Mouse (Mus musculus) layer of hippocampus, adult 18-20 months (tissue): ENCODE measurements around the gene Ccdc188. TPM values are rescaled to one million over a fixed set of nuclear protein-coding genes. Genes with fewer than 3 reads are reported as not detected.
"Not testable (repeated sequence)": the region's sequence is repeated elsewhere in the genome, so short reads cannot be mapped to it uniquely, and the experiment has no call there.

Source experiments
- DNase-seq, 2 experiments: peaks; one replicate each; pipeline ENCODE4 v3.0.0; 2022; ENCODE audit warnings: low spot score in 2 of 2
- long read RNA-seq: library from polyadenylated mRNA; stranded (forward); transcript quantifications from one replicate; pipeline ENCODE4 v2.0.0, GENCODE M21; 2021
- total RNA-seq, 2 experiments: library from RNA; stranded (reverse); gene quantifications; 2 replicates each; pipeline ENCODE4 v1.2.3; 2021

The Ccdc188 gene
- total RNA-seq, result not detected
- long read RNA-seq, result 0 reads

DNA sequence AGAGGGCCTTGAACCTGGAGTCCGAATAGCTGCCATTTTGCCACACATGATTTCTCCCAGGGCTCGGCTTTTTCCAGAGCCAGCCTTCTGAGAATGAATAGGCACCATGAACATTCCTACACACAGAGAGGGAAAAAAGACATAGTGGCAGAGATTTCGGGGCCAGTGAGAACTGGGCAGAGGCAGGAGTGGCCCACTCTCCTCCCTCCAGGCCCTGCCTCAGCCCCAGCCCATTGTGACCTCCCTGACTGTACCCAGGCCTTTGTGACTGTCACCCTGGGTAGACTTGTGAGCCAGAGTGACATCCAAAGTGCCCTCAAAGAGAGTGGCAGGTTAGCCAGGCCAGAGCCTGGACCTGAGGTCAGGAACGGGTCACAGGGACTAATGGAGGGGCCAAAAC is at the start of gene Ccdc188:
TSS of gene Ccdc188 (plus strand) at position 301 of the 400 bp plus-strand sequence.
- DNase-seq, result no peak

DNA sequence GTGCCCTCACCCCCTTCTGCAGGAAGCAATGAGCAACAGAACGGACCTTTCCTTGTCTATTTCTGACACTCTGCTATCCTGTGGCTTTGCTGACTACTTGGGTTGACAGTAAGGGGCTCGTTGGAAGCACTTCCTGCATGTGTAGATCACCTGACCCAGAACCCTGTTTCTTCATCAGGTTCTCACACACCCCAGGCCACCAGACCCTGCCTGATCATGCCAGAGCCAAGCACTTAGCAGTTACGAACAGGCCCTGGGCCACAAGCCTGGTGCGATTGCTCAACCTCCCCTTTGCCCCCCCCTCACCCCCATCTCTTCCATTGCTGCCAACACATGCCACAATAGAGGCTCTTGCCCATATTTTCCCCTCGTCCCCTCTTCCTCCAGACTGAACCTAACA is 48.5 kb upstream of the Ccdc188 start:
- no peak for DNase-seq

DNA sequence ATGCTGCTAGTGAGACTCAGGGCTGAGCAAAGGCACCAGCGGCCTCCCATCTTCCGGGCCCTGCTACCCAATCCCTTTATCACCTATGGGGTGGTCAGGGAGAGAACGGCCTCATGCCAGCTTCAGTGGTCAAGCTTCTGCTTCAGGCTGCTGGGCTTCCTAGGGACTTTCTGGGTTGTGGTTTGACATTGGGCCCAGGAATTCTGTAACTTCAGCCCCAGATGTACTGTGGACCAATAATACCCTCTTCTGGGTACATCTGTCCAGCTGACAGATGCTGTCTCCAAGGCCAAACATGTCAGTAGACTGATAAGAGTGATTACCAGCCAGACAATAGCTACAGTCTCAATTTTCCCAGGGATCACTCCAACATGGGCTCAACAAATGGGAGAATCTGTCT is 47.9 kb upstream of the Ccdc188 start:
- DNase-seq, result no peak

GRCm38 (mm10) chr16:18172266-18172855 is 45.3 kb upstream of the Ccdc188 start:
- DNase-seq, result peak; percentile 72 to 87

DNA sequence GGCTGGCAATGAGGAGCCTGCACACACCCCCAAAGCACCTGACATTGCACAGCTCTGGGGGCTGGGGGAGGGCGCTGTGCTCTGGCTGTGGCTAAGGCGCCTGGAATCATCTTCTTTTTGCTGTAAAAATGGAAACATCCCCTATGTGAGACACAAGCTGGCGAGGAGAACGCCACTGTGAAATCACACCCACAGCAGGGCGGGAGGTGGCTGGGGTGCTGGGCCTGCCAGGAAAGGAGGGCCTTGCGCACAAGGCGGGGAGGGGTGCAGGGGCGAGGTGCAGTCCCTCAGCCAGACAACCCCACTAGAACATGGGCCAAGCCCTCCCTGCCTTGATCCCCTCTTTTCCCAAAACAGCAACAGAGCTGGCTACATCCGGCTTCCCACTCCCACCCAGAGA is 44.4 kb upstream of the Ccdc188 start:
- peak; percentile 76 to 84 for DNase-seq

DNA sequence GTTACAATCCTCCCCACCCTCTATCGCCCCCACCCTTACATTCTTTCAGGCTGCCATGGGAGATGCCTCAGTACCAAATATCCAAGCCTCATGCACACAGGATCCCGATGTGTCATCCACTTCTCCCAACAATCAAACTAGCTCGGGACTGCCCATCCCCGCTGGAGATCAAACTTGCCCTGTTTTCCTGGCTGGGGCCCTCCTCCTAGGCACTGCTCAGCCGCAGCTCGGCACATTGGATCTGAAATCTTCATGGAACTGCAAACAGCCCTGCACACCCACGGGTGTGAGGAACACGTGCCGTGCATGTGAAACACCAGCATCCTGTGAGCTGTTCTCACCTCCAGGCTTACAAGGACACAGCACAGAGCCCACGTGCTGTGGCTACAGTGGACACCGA is 43.9 kb upstream of the Ccdc188 start:
- peak; percentile 43 to 56 for DNase-seq

DNA sequence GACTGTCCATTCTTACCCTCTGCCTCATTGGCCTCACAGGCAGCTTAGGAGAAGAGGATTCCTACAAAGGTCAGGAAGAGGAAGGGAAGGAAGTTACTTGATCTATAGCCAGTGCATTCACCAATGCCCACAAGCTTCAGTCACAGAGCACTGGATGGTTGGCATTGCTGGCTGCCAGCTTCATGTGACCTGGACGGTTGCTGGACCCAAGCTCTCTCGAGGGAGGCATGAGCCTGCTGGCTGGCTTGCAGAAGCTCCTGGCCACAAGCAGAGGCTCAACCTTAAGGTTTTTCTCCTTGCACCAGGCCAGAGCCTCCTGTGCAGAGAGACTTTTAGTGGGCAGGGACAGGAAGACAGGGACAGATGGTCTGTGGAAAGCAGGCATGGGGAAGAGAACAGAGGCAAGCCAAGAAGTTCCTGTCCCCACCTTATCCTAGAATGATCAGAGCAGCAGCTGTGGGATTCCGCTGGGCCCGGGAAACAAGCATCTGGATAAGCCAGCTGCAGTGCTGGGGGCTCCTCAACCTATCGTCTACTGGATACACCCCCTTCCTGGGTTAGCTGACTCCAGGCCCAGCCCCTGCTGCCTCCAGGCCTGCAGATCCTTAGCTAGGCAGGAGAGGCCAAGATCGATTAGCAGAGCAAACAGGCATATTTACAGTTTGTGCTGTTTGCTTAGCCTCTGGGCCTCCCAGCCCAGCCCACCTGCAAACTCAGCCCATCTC is 41.7 kb upstream of the Ccdc188 start:
- no peak for DNase-seq

DNA sequence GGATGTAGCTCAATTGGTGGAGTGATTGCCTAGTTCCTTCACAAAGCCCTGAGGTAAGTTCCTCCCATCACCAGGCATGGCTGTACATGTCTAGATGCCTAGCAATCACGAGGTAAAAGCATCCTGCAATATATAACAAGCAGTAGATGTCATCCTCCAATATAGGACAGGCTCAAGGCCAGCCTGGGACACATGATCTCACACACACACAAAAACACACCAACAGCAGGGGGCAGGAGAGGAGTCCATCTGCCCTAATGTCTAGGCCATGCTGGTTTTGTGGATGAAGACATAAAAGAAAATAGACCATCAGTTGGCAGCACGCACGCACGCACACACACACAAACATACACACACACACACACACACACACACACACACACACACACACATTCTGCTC is 40.9 kb upstream of the Ccdc188 start:
- no peak for DNase-seq

- DNase-seq, result no peak
Observed at GRCm38 (mm10) chr16:18179591-18179990, 38.1 kb upstream of the Ccdc188 start.

GRCm38 (mm10) chr16:18181398-18181797 is 36.3 kb upstream of the Ccdc188 start:
- DNase-seq, result no peak

GRCm38 (mm10) chr16:18182766-18183165 is 34.9 kb upstream of the Ccdc188 start:
- DNase-seq, result no peak

- DNase-seq, result no peak
Observed at GRCm38 (mm10) chr16:18185715-18186449, 31.8 kb upstream of the Ccdc188 start.

DNA sequence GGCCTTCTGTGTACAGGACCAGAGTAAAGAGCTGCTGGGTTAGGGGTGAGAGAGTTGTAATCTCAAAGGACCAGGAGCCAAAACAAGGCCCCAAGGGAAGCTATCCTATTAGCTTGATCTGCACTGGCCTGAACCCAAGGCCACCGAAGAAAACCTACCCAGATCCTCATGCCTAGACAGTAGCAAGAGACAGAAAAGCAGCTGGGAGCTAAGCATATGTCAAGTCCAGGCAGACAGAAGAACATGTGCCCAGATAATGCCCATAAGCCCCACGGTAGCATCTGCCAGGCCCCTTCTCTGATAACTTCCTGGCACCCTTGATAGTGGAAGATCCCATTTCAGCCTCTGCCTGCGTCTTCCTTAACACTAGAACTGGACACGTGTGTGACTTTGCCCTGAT is 30.9 kb upstream of the Ccdc188 start:
- no peak for DNase-seq

- no peak for DNase-seq
Observed at GRCm38 (mm10) chr16:18187221-18187620, 30.5 kb upstream of the Ccdc188 start.

GRCm38 (mm10) chr16:18191006-18191405 is 26.7 kb upstream of the Ccdc188 start:
- DNase-seq, result no peak

DNA sequence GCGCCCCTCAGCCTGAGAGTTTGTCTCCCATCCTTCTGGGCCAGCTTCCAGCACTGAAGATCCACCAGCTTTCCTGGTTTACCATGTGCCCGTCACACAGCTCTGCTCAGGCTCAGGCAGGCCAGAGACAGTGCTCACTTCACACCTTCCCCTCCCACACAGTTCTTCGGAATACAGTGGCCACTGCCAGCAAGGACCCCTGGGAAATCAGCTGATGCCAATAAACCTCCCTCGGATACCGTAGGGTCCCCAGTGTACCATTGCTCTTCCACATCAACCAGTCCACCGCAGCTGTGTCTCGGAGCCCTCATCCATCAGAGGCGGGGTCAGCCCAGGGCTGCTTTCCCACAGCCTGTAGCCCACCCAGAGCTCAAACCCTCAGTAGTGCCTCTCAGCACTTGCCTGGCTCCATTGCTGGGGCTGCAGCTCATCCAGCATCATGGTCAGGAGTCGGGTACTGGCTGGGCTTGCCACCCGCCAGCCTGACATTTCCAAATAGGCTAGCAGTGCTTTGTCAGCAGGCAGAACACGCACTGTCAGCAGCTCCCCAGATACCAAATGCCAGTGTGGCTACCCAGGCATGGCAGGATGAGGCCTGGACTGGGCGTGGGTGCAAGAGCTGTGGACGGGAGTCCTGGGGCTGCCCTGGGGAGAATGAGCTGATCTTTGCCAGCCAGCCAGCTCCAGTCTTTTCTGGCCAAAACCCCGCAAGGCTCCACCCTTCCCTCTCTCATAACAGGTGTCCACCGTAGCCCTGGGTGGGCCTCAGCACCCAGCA is 23.3 kb upstream of the Ccdc188 start:
- DNase-seq, result peak in 1 of 2 experiments; percentile 37

DNA sequence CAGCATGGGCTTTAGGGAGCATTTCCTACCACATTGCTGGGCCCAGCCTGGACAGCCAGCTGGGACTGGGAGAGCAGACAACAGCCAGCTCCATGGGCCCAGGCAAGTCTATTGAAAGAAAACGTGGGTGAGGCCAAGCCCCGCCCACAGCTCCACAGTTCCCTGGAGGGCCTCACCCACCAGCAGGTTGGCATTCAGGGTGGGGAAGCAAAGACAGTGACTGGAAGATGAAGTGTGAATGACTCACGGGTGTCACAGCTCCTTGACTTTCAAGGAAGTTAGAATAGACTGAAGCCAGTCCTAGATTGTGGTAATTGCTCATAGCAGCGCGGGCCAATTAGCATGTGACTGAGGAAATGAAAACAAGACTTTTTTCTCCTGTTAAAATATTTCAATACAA is 22.6 kb upstream of the Ccdc188 start:
- DNase-seq, result peak in 1 of 2 experiments; percentile 66

DNA sequence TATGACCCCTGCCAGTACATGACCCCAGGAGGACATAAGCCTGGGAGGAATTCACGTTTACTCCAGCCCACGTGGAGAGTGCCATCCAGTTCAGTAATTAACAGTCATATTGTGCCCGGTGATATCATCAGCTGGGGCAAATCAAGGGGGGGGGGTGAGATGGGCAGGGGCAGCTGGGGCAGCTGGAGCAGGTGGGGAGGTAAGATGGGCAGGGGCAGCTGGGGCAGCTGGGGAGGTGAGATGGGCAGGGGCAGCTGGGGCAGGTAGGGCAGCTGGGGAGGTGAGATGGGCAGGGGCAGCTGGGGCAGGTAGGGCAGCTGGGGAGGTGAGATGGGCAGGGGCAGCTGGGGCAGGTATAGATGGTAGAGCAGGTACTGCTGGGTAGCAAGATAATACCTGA is 22.1 kb upstream of the Ccdc188 start:
- not testable (repeated sequence) for DNase-seq

DNA sequence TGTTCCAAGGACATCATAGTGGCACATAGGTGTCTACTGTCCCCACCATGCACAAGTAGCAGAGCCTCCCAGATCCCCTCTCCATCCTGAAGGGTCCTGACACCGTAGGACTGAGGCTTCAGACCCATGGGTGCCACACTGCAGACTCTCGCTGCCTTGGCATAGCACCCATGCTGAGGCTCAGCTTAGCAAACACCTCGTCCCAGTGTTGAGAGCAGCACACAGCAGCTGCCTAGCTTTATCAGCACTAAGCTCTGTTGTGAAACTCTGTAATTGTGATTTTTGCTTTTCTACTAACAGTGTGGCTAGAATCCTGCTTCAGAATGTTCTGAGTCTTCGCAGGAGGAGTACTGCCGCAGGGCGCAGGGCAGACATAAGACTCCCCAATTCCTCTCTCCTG is 19.8 kb upstream of the Ccdc188 start:
- no peak for DNase-seq

GRCm38 (mm10) chr16:18198365-18199098 is 19.1 kb upstream of the Ccdc188 start:
- no peak for DNase-seq

DNA sequence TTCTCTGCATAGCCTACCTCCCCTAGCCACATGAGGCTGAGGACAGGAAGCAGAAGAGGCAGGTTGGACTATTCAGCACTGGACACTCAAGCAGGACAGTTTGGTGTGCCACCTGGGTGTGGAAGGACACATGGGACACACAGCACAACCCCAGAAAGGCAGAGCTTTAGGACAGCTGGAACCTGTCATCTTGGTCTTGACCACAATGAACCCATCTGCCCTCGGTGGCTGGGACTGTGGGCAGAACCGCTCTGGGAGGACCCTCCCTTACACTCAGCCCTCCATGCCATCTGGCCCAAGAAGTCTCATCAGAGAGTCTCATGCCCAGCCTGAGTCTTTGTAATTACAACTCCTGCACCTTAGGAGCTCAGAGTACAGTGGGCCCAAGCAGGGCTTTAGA is 17.6 kb upstream of the Ccdc188 start:
- no peak for DNase-seq
